Mouse (Mus musculus): Measurements from ENCODE around the gene Dchs1. TPM values are rescaled to one million over a fixed set of nuclear protein-coding genes. Genes with fewer than 3 reads are reported as not detected.
A peak's percentile ranks its signal among the peaks of the same experiment; 100 is the strongest.
"Not testable (repeated sequence)": the region's sequence is repeated elsewhere in the genome, so short reads cannot be mapped to it uniquely, and the experiment has no call there.

Dchs1 gene
- polyA plus RNA-seq, 1 experiment from 2014 or later, result 13.5 TPM

GRCm38 (mm10) chr7:105737648-105738047, 49.8 kb downstream of the Dchs1 start:
- H3K4me2 ChIP-seq, result peak overlapping the region; percentile 71
- peaks cover 54% of the 10 kb centered on the region for H3K36me3 ChIP-seq
- H3K27me3 ChIP-seq, result no peaks in the 10 kb centered on the region
- ATAC-seq (ENCODE audit: low read depth), result no peak
- 35% methylated on average over 3 of the region's 3 CpGs for WGBS
- no peak overlapping the region for H3K27ac ChIP-seq (replicated peaks)
- peaks cover 35% of the 10 kb centered on the region for H3K4me1 ChIP-seq (replicated peaks)
- peak overlapping the region; percentile 91 for H3K9ac ChIP-seq
- peak overlapping the region; percentile 67 for H3K4me3 ChIP-seq
- no peaks in the 10 kb centered on the region for H3K9me3 ChIP-seq

DNA sequence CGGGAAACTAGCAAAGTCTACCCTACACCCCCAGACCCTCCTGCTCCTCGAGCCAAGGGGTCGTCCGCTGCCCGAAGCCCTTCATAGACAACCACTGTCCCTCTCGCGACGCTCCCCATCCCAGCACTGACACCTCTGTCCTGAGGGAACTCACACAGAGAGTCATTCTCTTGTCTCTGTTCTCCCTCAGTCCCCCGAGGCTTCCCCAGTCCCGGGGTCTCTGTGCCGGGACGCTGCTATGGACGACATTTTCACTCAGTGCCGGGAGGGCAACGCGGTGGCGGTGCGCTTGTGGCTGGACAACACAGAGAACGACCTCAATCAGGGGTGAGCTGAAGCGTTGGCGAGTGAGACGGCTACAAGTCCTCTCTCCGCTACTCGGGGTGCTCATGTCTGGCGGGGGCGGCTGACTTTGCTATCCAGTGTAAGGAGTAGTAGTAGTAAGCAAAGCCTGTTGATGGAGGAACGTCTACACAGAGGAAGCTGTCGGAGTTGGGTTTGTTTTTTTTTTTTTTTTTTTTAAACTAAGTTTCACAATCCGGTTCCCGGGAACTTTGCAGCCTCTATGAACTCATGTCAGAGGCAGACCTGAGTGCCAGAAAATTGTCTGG, 50.4 kb downstream of the Dchs1 start, which contains the start of gene Rrp8:
Gene Rrp8 (minus strand): TSS at position 475 of the 611 bp plus-strand sequence.
- ATAC-seq (ENCODE audit: low read depth), result peak; percentile 26
- H3K9ac ChIP-seq, result peak within 1 kb of the TSS; percentile 91

GRCm38 (mm10) chr7:105736264-105736901, 51.1 kb downstream of the Dchs1 start, which contains the start of gene Ilk:
Ilk (plus strand) TSS chr7:105736592.
- Histone ChIP-seq H3K4me2 (peak within 1 kb of the TSS; percentile 71), H3K4me1 (replicated peaks) (peaks cover 35% of the 10 kb centered on the region), H3K9ac (peak within 1 kb of the TSS; percentile 91), H3K27me3 (no peaks in the 10 kb centered on the region), H3K27ac (replicated peaks) (peak within 1 kb of the TSS; percentile 83), H3K4me3 (peak within 1 kb of the TSS; percentile 67), H3K9me3 (no peaks in the 10 kb centered on the region), H3K36me3 (peaks cover 54% of the 10 kb centered on the region)
- under 1% methylated on average over 44 of the region's 62 CpGs for WGBS
- peak; percentile 96 for ATAC-seq (ENCODE audit: low read depth)

More for the DNA sequence above, 50.4 kb downstream of the Dchs1 start, which contains the start of gene Rrp8:
- H3K27me3 ChIP-seq, result no peaks in the 10 kb centered on the region
- peak within 1 kb of the TSS; percentile 71 for H3K4me2 ChIP-seq
- H3K9me3 ChIP-seq, result no peaks in the 10 kb centered on the region
- peaks cover 54% of the 10 kb centered on the region for H3K36me3 ChIP-seq
- H3K4me1 ChIP-seq (replicated peaks), result peaks cover 35% of the 10 kb centered on the region
- H3K27ac ChIP-seq (replicated peaks), result peak within 1 kb of the TSS; percentile 83
- under 1% methylated on average over 30 of the region's 30 CpGs for WGBS
- peak within 1 kb of the TSS; percentile 67 for H3K4me3 ChIP-seq

DNA sequence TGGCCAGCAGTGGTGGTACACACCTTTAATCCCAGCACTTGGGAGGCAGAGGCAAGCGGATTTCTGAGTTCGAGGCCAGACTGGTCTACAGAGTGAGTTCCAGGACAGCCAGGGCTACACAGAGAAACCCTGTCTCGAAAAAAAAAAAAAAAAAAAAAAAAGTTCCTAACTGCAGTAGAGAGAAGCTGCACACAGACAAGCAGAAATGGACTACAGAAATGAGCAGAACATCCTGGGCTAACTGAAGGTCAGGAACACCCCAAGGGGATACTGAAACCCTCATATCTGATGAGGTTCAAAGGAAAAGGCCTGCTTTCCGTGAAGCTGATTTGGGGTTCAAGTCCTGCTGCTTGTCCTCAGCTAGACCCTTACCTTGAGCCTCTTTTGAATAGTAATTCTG, 52.0 kb downstream of the Dchs1 start:
- WGBS, result 53% methylated on average over 4 of the region's 4 CpGs
- peaks cover 54% of the 10 kb centered on the region for H3K36me3 ChIP-seq

DNA sequence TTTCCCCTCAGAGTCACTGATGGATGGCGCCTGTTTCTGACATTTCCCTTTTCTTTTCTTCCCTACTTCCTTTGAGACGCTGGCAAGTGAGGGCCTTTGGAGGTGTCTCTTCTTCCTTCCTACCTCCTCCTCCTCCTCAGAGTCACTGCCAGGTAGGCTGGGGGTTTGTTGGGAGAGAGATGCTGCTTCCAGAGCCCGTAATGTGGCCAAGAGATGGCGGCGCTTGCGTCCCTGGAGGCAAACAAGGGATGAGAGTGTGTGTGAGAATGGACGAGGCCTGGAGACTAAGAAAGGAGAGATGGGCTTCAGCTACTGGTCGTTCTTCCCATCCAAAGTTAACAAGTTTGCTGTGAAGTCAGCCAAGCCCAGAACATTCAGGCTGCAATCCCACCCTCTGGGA, 52.6 kb downstream of the Dchs1 start:
- WGBS, result 87% methylated on average over 8 of the region's 8 CpGs
- H3K27me3 ChIP-seq, result no peaks in the 10 kb centered on the region
- no peaks in the 10 kb centered on the region for H3K9me3 ChIP-seq
- no peak for ATAC-seq (ENCODE audit: low read depth)
- H3K27ac ChIP-seq (replicated peaks), result no peak overlapping the region
- peaks cover 35% of the 10 kb centered on the region for H3K4me1 ChIP-seq (replicated peaks)
- peak overlapping the region; percentile 71; the same call in 1 of the 2 replicates for H3K4me2 ChIP-seq
- H3K4me3 ChIP-seq, result no peak overlapping the region; the same call in 1 of the 2 replicates
- H3K36me3 ChIP-seq, result peaks cover 50% of the 10 kb centered on the region
- 0 out of 2 replicates have a peak overlapping the region, but pooled peaks have one; percentile 17 for H3K9ac ChIP-seq

More for the DNA sequence above, 52.0 kb downstream of the Dchs1 start:
- ATAC-seq (ENCODE audit: low read depth); H3K9me3 ChIP-seq; H3K27me3 ChIP-seq; H3K27ac ChIP-seq (replicated peaks): not testable (repeated sequence)
- H3K4me1 ChIP-seq (replicated peaks), result peaks cover 35% of the 10 kb centered on the region
- peak overlapping the region; percentile 91 for H3K9ac ChIP-seq
- peak overlapping the region; percentile 67 for H3K4me3 ChIP-seq
- H3K4me2 ChIP-seq, result peak overlapping the region; percentile 71

DNA sequence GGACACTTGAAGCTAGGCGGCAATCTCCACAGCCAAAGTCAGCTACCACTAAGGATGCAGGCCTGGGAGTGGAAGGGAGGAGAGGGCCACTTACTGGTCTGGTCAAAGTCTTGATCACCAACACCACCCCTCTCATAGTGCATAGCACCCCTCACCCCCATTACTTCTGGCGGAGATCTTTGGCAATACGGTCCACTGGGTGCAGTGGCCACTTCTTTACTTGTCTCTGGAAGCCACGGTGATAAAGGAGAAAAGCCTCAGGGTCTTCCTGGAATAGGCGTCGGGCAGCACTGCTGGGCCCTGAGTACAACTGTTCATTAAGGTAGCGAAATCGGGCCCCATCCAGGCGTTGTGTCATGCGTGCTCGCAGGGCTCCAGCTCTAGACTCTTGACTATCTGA, 53.6 kb downstream of the Dchs1 start:
- Histone ChIP-seq H3K4me2 (no peak overlapping the region), H3K9me3 (no peaks in the 10 kb centered on the region)

GRCm38 (mm10) chr7:105728701-105729428, 58.6 kb downstream of the Dchs1 start:
- Histone ChIP-seq H3K4me1 (replicated peaks) (0 out of 2 replicates have a peak, but pooled peaks cover 3% of the 10 kb centered on the region), H3K36me3 (peaks cover 48% of the 10 kb centered on the region), H3K9me3 (no peaks in the 10 kb centered on the region), H3K4me2 (no peak overlapping the region), H3K27ac (replicated peaks) (no peak overlapping the region), H3K9ac (no peak overlapping the region), H3K27me3 (no peaks in the 10 kb centered on the region), H3K4me3 (no peak overlapping the region)
- WGBS, result 66% methylated on average over 6 of the region's 6 CpGs
- no peak for ATAC-seq (ENCODE audit: low read depth)

More for the DNA sequence above, 53.6 kb downstream of the Dchs1 start:
- peaks cover 56% of the 10 kb centered on the region for H3K36me3 ChIP-seq
- ATAC-seq (ENCODE audit: low read depth), result no peak
- H3K27ac ChIP-seq (replicated peaks), result no peak overlapping the region
- H3K27me3 ChIP-seq, result no peaks in the 10 kb centered on the region
- no peak overlapping the region for H3K4me3 ChIP-seq
- peaks cover 31% of the 10 kb centered on the region for H3K4me1 ChIP-seq (replicated peaks)
- H3K9ac ChIP-seq, result 0 out of 2 replicates have a peak overlapping the region, but pooled peaks have one; percentile 17
- 96% methylated on average over 11 of the region's 11 CpGs for WGBS

DNA sequence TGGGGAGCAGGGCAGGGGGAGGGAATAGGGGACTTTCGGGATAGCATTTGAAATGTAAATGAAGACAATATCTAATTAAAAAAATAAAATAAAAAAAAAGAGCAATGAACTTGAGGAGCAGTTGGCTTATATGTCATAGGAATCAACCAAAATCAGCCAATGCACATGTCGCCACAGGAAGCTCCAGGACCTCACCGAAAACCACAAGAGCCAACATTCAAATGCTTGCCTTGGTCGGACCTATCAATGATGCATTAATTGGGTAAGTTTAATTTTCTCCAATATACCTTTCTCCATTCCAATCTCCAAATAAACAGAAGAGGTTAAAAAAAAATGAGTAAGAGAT, 60.5 kb downstream of the Dchs1 start:
- 91% methylated on average over 4 of the region's 4 CpGs for WGBS

GRCm38 (mm10) chr7:105726144-105726979, 61.1 kb downstream of the Dchs1 start:
- Histone ChIP-seq H3K27me3 (no peaks in the 10 kb centered on the region), H3K4me3 (no peak overlapping the region), H3K9ac (0 out of 2 replicates have a peak overlapping the region, but pooled peaks have one; percentile 45), H3K9me3 (no peaks in the 10 kb centered on the region), H3K4me1 (replicated peaks) (0 out of 2 replicates have a peak, but pooled peaks cover 3% of the 10 kb centered on the region), H3K27ac (replicated peaks) (peak overlapping the region; percentile 23; the same call in 1 of the 2 replicates), H3K4me2 (no peak overlapping the region), H3K36me3 (peaks cover 23% of the 10 kb centered on the region)
- ATAC-seq (ENCODE audit: low read depth), result peak; percentile 80
- 81% methylated on average over 4 of the region's 4 CpGs for WGBS

More for the DNA sequence above, 60.5 kb downstream of the Dchs1 start:
- 0 out of 2 replicates have a peak, but pooled peaks cover 3% of the 10 kb centered on the region for H3K4me1 ChIP-seq (replicated peaks)
- H3K36me3 ChIP-seq, result peaks cover 29% of the 10 kb centered on the region
- H3K9ac ChIP-seq, result no peak overlapping the region
- H3K4me3 ChIP-seq, result no peak overlapping the region
- H3K4me2 ChIP-seq, result no peak overlapping the region
- no peaks in the 10 kb centered on the region for H3K9me3 ChIP-seq
- peak overlapping the region; percentile 23; the same call in 1 of the 2 replicates for H3K27ac ChIP-seq (replicated peaks)
- H3K27me3 ChIP-seq, result no peaks in the 10 kb centered on the region
- ATAC-seq (ENCODE audit: low read depth), result no peak

GRCm38 (mm10) chr7:105721916-105722315, 65.5 kb downstream of the Dchs1 start:
- Histone ChIP-seq H3K4me3 (no peak overlapping the region), H3K4me1 (replicated peaks) (0 out of 2 replicates have a peak, but pooled peaks cover 3% of the 10 kb centered on the region), H3K36me3 (no peaks in the 10 kb centered on the region), H3K27me3 (no peaks in the 10 kb centered on the region), H3K4me2 (no peak overlapping the region), H3K9ac (no peak overlapping the region), H3K27ac (replicated peaks) (no peak overlapping the region), H3K9me3 (no peaks in the 10 kb centered on the region)
- ATAC-seq (ENCODE audit: low read depth), result no peak
- WGBS, result 80% methylated on average over 2 of the region's 2 CpGs

GRCm38 (mm10) chr7:105715366-105715765, 72.1 kb downstream of the Dchs1 start:
- Histone ChIP-seq H3K4me3 (no peak overlapping the region), H3K27me3 (no peaks in the 10 kb centered on the region), H3K36me3 (no peaks in the 10 kb centered on the region), H3K4me1 (replicated peaks) (no peaks in the 10 kb centered on the region), H3K9me3 (no peaks in the 10 kb centered on the region), H3K9ac (no peak overlapping the region), H3K4me2 (no peak overlapping the region), H3K27ac (replicated peaks) (no peak overlapping the region)
- no peak for ATAC-seq (ENCODE audit: low read depth)
- 61% methylated on average over 3 of the region's 3 CpGs for WGBS

Measured in neural tube, embryonic 13.5 days (tissue).